ENCODE assay signal across 8 mouse cellular contexts in genomic region chr4:44973450-44973849, GRCm38 (mm10). TPM values are rescaled to one million over a fixed set of nuclear protein-coding genes. Genes with fewer than 3 reads are reported as not detected.
DNase-seq lines count a peak whose midpoint lies in the region; ATAC-seq and TF ChIP-seq lines count a peak whose summit lies in the region.

No protein-coding gene starts in this region.

- H3K4me3 ChIP-seq in ES-E14 (ENCODE audit: insufficient read depth in 1 of 2, low read depth in 1 of 2, low read length in 2 of 2, poor library complexity in 1 of 2, severe bottlenecking in 1 of 2) = peak overlapping the region; percentile 21 to 28; a peak in 2 of 4 replicates
- H3K4me3 ChIP-seq in forebrain, embryonic 15.5 days = peak overlapping the region; percentile 18; the same call in 1 of the 2 replicates
- no peak overlapping the region for H3K4me3 ChIP-seq in liver, embryonic 16.5 days (ENCODE audit: low read depth, low read length)
- H3K4me3 ChIP-seq in neural tube, embryonic 13.5 days = no peak overlapping the region
- peak overlapping the region; percentile 30 for H3K4me3 ChIP-seq in testis, adult 2 months (ENCODE audit: control insufficient read depth, low read depth, low read length)

- peak; percentile 48 for ATAC-seq in forebrain, embryonic 15.5 days (replicated peaks)
- peak; percentile 63 for ATAC-seq in liver, embryonic 16.5 days (ENCODE audit: low read depth)
- no peak for ATAC-seq in neural tube, embryonic 13.5 days (ENCODE audit: low read depth)

- H3K27me3 ChIP-seq in forebrain, embryonic 15.5 days = no peaks in the 10 kb centered on the region
- no peaks in the 10 kb centered on the region for H3K27me3 ChIP-seq in liver, embryonic 16.5 days (ENCODE audit: control insufficient read depth, insufficient read depth, low read depth, low read length)
- H3K27me3 ChIP-seq in neural tube, embryonic 13.5 days = no peaks in the 10 kb centered on the region
- no peaks in the 10 kb centered on the region for H3K27me3 ChIP-seq in testis, adult 2 months (ENCODE audit: control insufficient read depth, insufficient read depth, low read length)

- no peak for TF ChIP-seq POLR2A in testis, adult 2 months (IDR thresholded peaks at IDR 0.05; ENCODE audit: control insufficient read depth, low read depth, low read length)

- in situ Hi-C loops in ES-E14 (cut with MboI; ENCODE audit: low sequenced_read_pairs in 2 of 2, unreplicated experiment in 2 of 2) = no loop called here

- DNase-seq in ES-E14 (ENCODE audit: low read depth, low spot score) = peak; percentile 96
- peak; percentile 90 for DNase-seq in cerebellum, adult 11-12 months
- DNase-seq in heart, postnatal 14 days = peak; percentile 86 to 91
- DNase-seq in large intestine, adult 2 months (ENCODE audit: low read depth, low spot score) = peak; percentile 59

- peak; percentile 95; the same call in 1 of the 2 replicates for TF ChIP-seq CTCF in testis, adult 2 months (IDR thresholded peaks at IDR 0.05; ENCODE audit: control insufficient read depth, insufficient read depth, insufficient replicate concordance, low read depth, low read length)

- no peak overlapping the region for H3K27ac ChIP-seq in ES-E14 (ENCODE audit: insufficient read depth, low read depth, low read length, poor library complexity, severe bottlenecking)
- no peak overlapping the region for H3K27ac ChIP-seq in forebrain, embryonic 15.5 days (replicated peaks)
- H3K27ac ChIP-seq in liver, embryonic 16.5 days (ENCODE audit: low read length) = no peak overlapping the region
- H3K27ac ChIP-seq in neural tube, embryonic 13.5 days (replicated peaks) = no peak overlapping the region
- H3K27ac ChIP-seq in testis, adult 2 months (ENCODE audit: control insufficient read depth, insufficient read depth, low read depth, low read length) = no peak overlapping the region

- 11% methylated on average over 9 of the region's 9 CpGs for WGBS in forebrain, embryonic 15.5 days
- WGBS in large intestine, adult 2 months = 12% methylated on average over 9 of the region's 9 CpGs
- WGBS in liver, embryonic 16.5 days (ENCODE audit: insufficient replicate concordance) = 7% methylated on average over 9 of the region's 9 CpGs
- WGBS in neural tube, embryonic 13.5 days = 16% methylated on average over 9 of the region's 9 CpGs

- H3K4me2 ChIP-seq in forebrain, embryonic 15.5 days (replicated peaks) = peak overlapping the region; percentile 25
- peak overlapping the region; percentile 34 for H3K4me2 ChIP-seq in liver, embryonic 16.5 days (ENCODE audit: low read depth, low read length)
- peak overlapping the region; percentile 40 for H3K4me2 ChIP-seq in neural tube, embryonic 13.5 days

- intact Hi-C loops in heart, postnatal 14 days (cut with DNase I) = loop anchor here (2.0 kb wide), 1 partner anchor 37 kb away; no protein-coding TSS in a partner anchor

- H3K9me3 ChIP-seq in ES-E14 (ENCODE audit: control insufficient read depth, insufficient read depth, low read depth, low read length) = no peaks in the 10 kb centered on the region
- no peaks in the 10 kb centered on the region for H3K9me3 ChIP-seq in forebrain, embryonic 15.5 days
- H3K9me3 ChIP-seq in liver, embryonic 16.5 days (replicated peaks; ENCODE audit: control insufficient read depth, low read length) = no peaks in the 10 kb centered on the region
- H3K9me3 ChIP-seq in neural tube, embryonic 13.5 days = no peaks in the 10 kb centered on the region

- H3K36me3 ChIP-seq in ES-E14 (ENCODE audit: control insufficient read depth, insufficient read depth, low read length, poor library complexity, severe bottlenecking) = no peaks in the 10 kb centered on the region
- H3K36me3 ChIP-seq in forebrain, embryonic 15.5 days = no peaks in the 10 kb centered on the region
- no peaks in the 10 kb centered on the region for H3K36me3 ChIP-seq in liver, embryonic 16.5 days (ENCODE audit: control insufficient read depth, insufficient read depth)
- H3K36me3 ChIP-seq in neural tube, embryonic 13.5 days = no peaks in the 10 kb centered on the region
- no peaks in the 10 kb centered on the region for H3K36me3 ChIP-seq in testis, adult 2 months (ENCODE audit: control insufficient read depth, insufficient read depth, low read length)

- peaks cover 0 to 8% of the 10 kb centered on the region in 2 experiments; a peak in 2 of 4 replicates for H3K4me1 ChIP-seq in ES-E14 (ENCODE audit: control insufficient read depth in 2 of 2, insufficient read depth in 2 of 2, low read length in 2 of 2, poor library complexity in 1 of 2)
- H3K4me1 ChIP-seq in forebrain, embryonic 15.5 days = peaks cover 5% of the 10 kb centered on the region; the same call in 1 of the 2 replicates
- H3K4me1 ChIP-seq in liver, embryonic 16.5 days (ENCODE audit: control insufficient read depth, low read depth, low read length) = peaks cover 5% of the 10 kb centered on the region
- H3K4me1 ChIP-seq in neural tube, embryonic 13.5 days (replicated peaks) = peaks cover 8% of the 10 kb centered on the region
- H3K4me1 ChIP-seq in testis, adult 2 months (ENCODE audit: control insufficient read depth, insufficient read depth, low read length) = peaks cover 5% of the 10 kb centered on the region

- no peak overlapping the region for H3K9ac ChIP-seq in ES-E14 (ENCODE audit: insufficient read depth, low read depth, low read length, poor library complexity, severe bottlenecking)
- H3K9ac ChIP-seq in forebrain, embryonic 15.5 days (replicated peaks) = no peak overlapping the region
- H3K9ac ChIP-seq in liver, embryonic 16.5 days (ENCODE audit: low read depth, low read length) = no peak overlapping the region
- no peak overlapping the region for H3K9ac ChIP-seq in neural tube, embryonic 13.5 days

TF ChIP-seq in ES-E14, 5 proteins besides CTCF, POLR2A, EP300 and RAD21:
- TF ChIP-seq CHD2 (IDR thresholded peaks at IDR 0.05; ENCODE audit: low read depth, low read length) = no peak
- TF ChIP-seq MAFK (IDR thresholded peaks at IDR 0.05; ENCODE audit: insufficient read depth, low read depth, low read length) = no peak
- TF ChIP-seq ZC3H11A (IDR thresholded peaks at IDR 0.05; ENCODE audit: borderline replicate concordance, low read depth, low read length) = 0 out of 2 replicates have a peak, but pooled peaks have one; percentile 33
- peak; percentile 77; the same call in 1 of the 2 replicates for TF ChIP-seq HCFC1 (IDR thresholded peaks at IDR 0.05; ENCODE audit: borderline replicate concordance, insufficient read depth, low read length)
- peak; percentile 81 for TF ChIP-seq ZNF384 (IDR thresholded peaks at IDR 0.05; ENCODE audit: low read depth, low read length)

RNA-seq across cellular contexts. Expression of gene Grhpr, which starts 7.7 kb away (rescaled TPM):
- total RNA-seq in ES-E14 (2012; rRNA removed) = 38.2 and 41.5 TPM in 2 replicates
- 20.7 and 21.1 TPM in 2 replicates for polyA plus RNA-seq in forebrain, embryonic 15.5 days (2015; fragmentation: Nextera tagmentation; extraction: Ambion mirVana)
- 10 to 100 TPM; 34.5 to 40.1 TPM for total RNA-seq in heart, postnatal 14 days (2021)
- 26.4 and 29.5 TPM in 2 replicates for polyA plus RNA-seq in large intestine, adult 2 months (2012; rRNA removed)
- 165 and 179 TPM in 2 replicates for polyA plus RNA-seq in liver, embryonic 16.5 days (2015; fragmentation: Nextera tagmentation; extraction: Ambion mirVana)
- 27.2 and 29.7 TPM in 2 replicates for polyA plus RNA-seq in neural tube, embryonic 13.5 days (2015; fragmentation: Nextera tagmentation; extraction: Ambion mirVana)
- polyA plus RNA-seq in testis, adult 2 months (2012; rRNA removed) = 12.6 and 13.1 TPM in 2 replicates

RNA-seq across cellular contexts. Expression of gene Zbtb5, which starts 38.8 kb away (rescaled TPM):
- total RNA-seq in ES-E14 (2012; rRNA removed) = 8.2 and 8.3 TPM in 2 replicates
- polyA plus RNA-seq in forebrain, embryonic 15.5 days (2015; fragmentation: Nextera tagmentation; extraction: Ambion mirVana) = 46.7 and 46.8 TPM in 2 replicates
- 1 to 10 TPM; 6.7 to 6.8 TPM for total RNA-seq in heart, postnatal 14 days (2021)
- 4.1 and 7.4 TPM in 2 replicates for polyA plus RNA-seq in large intestine, adult 2 months (2012; rRNA removed)
- 5.5 TPM in 2 replicates for polyA plus RNA-seq in liver, embryonic 16.5 days (2015; fragmentation: Nextera tagmentation; extraction: Ambion mirVana)
- polyA plus RNA-seq in neural tube, embryonic 13.5 days (2015; fragmentation: Nextera tagmentation; extraction: Ambion mirVana) = 35.6 and 42.4 TPM in 2 replicates
- 36.2 and 41.6 TPM in 2 replicates for polyA plus RNA-seq in testis, adult 2 months (2012; rRNA removed)

RNA-seq across cellular contexts. Expression of gene Polr1e, which starts 44.9 kb away (rescaled TPM):
- total RNA-seq in ES-E14 (2012; rRNA removed) = 27.3 and 33.0 TPM in 2 replicates
- polyA plus RNA-seq in forebrain, embryonic 15.5 days (2015; fragmentation: Nextera tagmentation; extraction: Ambion mirVana) = 31.0 and 34.8 TPM in 2 replicates
- 10 to 100 TPM; 25.5 to 33.9 TPM for total RNA-seq in heart, postnatal 14 days (2021)
- polyA plus RNA-seq in large intestine, adult 2 months (2012; rRNA removed) = 5.2 and 5.4 TPM in 2 replicates
- polyA plus RNA-seq in liver, embryonic 16.5 days (2015; fragmentation: Nextera tagmentation; extraction: Ambion mirVana) = 11.4 and 13.1 TPM in 2 replicates
- 33.0 and 45.1 TPM in 2 replicates for polyA plus RNA-seq in neural tube, embryonic 13.5 days (2015; fragmentation: Nextera tagmentation; extraction: Ambion mirVana)
- 6.3 and 6.8 TPM in 2 replicates for polyA plus RNA-seq in testis, adult 2 months (2012; rRNA removed)

Comparison
In these comparisons a context has a peak if more than half of its experiments do, and no peak if none do; other contexts are left out.
1. H3K4me3 ChIP-seq: peak in ES-E14 (2 of 2), forebrain, embryonic 15.5 days (single experiment) and testis, adult 2 months (single experiment); none in liver, embryonic 16.5 days (single experiment) and neural tube, embryonic 13.5 days (single experiment).
2. Peak in every context shown above with its lines, with median percentiles within 50 percentile points of each other: DNase-seq and H3K4me2 ChIP-seq.